Mouse (Mus musculus) urinary bladder, postnatal 14 days (tissue): ENCODE data around the gene Prkg1.
A peak's percentile ranks its signal among the peaks of the same experiment; 100 is the strongest.

Experiments used
- DNase-seq: peaks from one replicate; pipeline ENCODE4 v3.0.0; 2021; ENCODE audit warnings: low spot score

Gene Prkg1

GRCm38 (mm10) chr19:31147457-31147856, 617.4 kb downstream of the Prkg1 start:
- no peak for DNase-seq

GRCm38 (mm10) chr19:31146156-31146555, 618.7 kb downstream of the Prkg1 start:
- DNase-seq: no peak

GRCm38 (mm10) chr19:31141905-31142304, 622.9 kb downstream of the Prkg1 start:
- DNase-seq: no peak

- DNase-seq: no peak
Observed at GRCm38 (mm10) chr19:31136316-31136715, 628.5 kb downstream of the Prkg1 start.

GRCm38 (mm10) chr19:31132614-31133013, 632.2 kb downstream of the Prkg1 start:
- DNase-seq: no peak

GRCm38 (mm10) chr19:31124628-31125027, 640.2 kb downstream of the Prkg1 start:
- DNase-seq: no peak

GRCm38 (mm10) chr19:31114690-31115089, 650.1 kb downstream of the Prkg1 start:
- DNase-seq: no peak

GRCm38 (mm10) chr19:31106835-31107554, 657.8 kb downstream of the Prkg1 start:
- no peak for DNase-seq

- DNase-seq: no peak
Observed at GRCm38 (mm10) chr19:31106036-31106435, 658.8 kb downstream of the Prkg1 start.

GRCm38 (mm10) chr19:31104764-31105163, 660.1 kb downstream of the Prkg1 start:
- no peak for DNase-seq

- DNase-seq: no peak
Observed at GRCm38 (mm10) chr19:31099369-31099768, 665.5 kb downstream of the Prkg1 start.

GRCm38 (mm10) chr19:31097857-31098256, 667.0 kb downstream of the Prkg1 start:
- DNase-seq: no peak

- no peak for DNase-seq
Observed at GRCm38 (mm10) chr19:31083761-31084160, 681.1 kb downstream of the Prkg1 start.

- peak; percentile 100 for DNase-seq
Observed at GRCm38 (mm10) chr19:31082662-31083429, 682.0 kb downstream of the Prkg1 start, which contains the start of gene Cstf2t. Gene Cstf2t (plus strand): TSS chr19:31082837.

- no peak for DNase-seq
Observed at GRCm38 (mm10) chr19:31082226-31082625, 682.6 kb downstream of the Prkg1 start.

GRCm38 (mm10) chr19:31078241-31078640, 686.6 kb downstream of the Prkg1 start:
- no peak for DNase-seq

GRCm38 (mm10) chr19:31076106-31076505, 688.7 kb downstream of the Prkg1 start:
- DNase-seq: no peak

- no peak for DNase-seq
Observed at GRCm38 (mm10) chr19:31074717-31075063, 690.1 kb downstream of the Prkg1 start.

GRCm38 (mm10) chr19:31073959-31074716, 690.7 kb downstream of the Prkg1 start:
- no peak for DNase-seq

GRCm38 (mm10) chr19:31065206-31065781, 699.5 kb downstream of the Prkg1 start:
- DNase-seq: no peak

GRCm38 (mm10) chr19:31064740-31065139, 700.1 kb downstream of the Prkg1 start:
- no peak for DNase-seq

GRCm38 (mm10) chr19:31046601-31047000, 718.2 kb downstream of the Prkg1 start:
- DNase-seq: no peak
